Mouse (Mus musculus): Measurements from ENCODE around the gene Vmn1r221.
"Not testable (repeated sequence)": the region's sequence is repeated elsewhere in the genome, so short reads cannot be mapped to it uniquely, and the experiment has no call there.

DNA sequence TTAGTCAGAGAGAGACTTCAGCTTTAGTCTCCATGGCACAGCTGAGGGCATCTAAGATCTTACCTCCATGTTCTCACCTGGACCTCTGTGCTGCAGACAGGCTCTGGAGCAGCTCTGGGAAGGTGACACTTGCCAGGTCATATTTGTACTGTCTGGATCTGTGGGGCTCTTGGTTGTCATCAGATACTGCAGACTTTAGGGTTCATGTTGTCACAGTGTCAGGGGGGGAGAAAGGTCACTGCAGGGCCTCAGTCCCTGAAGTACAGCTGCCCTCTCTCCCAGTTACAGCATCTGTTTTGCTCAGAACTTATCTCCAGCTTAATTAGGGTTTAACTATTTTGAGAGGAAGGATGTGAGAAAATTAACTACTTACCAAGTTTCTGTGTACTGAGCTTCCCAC, 21.9 kb downstream of the Vmn1r221 start, which contains the start of gene Vmn1r222:
- TF ChIP-seq POLR2A (IDR thresholded peaks at IDR 0.05; ENCODE audit: extremely low read depth, insufficient read depth, low read length); CTCF (IDR thresholded peaks at IDR 0.05; ENCODE audit: low read depth, low read length): not testable (repeated sequence)

Measured in liver, adult 2 months (tissue).